Mouse (Mus musculus) heart, embryonic 11.5 days (tissue): Measurements from ENCODE around the gene Lrp2. TPM values are rescaled to one million over a fixed set of nuclear protein-coding genes. Genes with fewer than 3 reads are reported as not detected.

Source experiments
- ATAC-seq: fragments of 200-750 bp; cut with Nextera tagmentation; replicated peaks from 2 replicates; pipeline ENCODE4 v1.8.0; 2017; ENCODE audit warnings: moderate library complexity; ENCODE audit not compliant: insufficient number of reproducible peaks, low FRiP score, low TSS enrichment
- H3K27ac ChIP-seq: fragments of 300-500 bp; sonication (generic); 2 replicates; pipeline ENCODE4 v1.5.1; 2014; ENCODE audit warnings: mild to moderate bottlenecking, low read depth, low read length
- H3K27me3 ChIP-seq: fragments of 300-500 bp; sonication (generic); 2 replicates; pipeline ENCODE4 v1.6.1; 2014; ENCODE audit warnings: mild to moderate bottlenecking, low read length, mixed read lengths; ENCODE audit not compliant: control insufficient read depth, insufficient read depth
- H3K36me3 ChIP-seq: fragments of 300-500 bp; sonication (generic); 2 replicates; pipeline ENCODE4 v1.6.1; 2014; ENCODE audit warnings: mild to moderate bottlenecking, low read length, moderate library complexity, mixed read lengths; ENCODE audit not compliant: control insufficient read depth, insufficient read depth
- H3K4me1 ChIP-seq: fragments of 300-500 bp; sonication (generic); 2 replicates; pipeline ENCODE4 v1.6.1; 2014; ENCODE audit warnings: low read length; ENCODE audit not compliant: control insufficient read depth, insufficient read depth
- H3K4me2 ChIP-seq: fragments of 300-500 bp; sonication (generic); 2 replicates; pipeline ENCODE4 v1.6.1; 2014; ENCODE audit warnings: mild to moderate bottlenecking, moderate library complexity
- H3K4me3 ChIP-seq: fragments of 300-500 bp; sonication (generic); 2 replicates; pipeline ENCODE4 v1.5.1; 2014; ENCODE audit warnings: low read depth, low read length
- H3K9ac ChIP-seq: fragments of 300-500 bp; sonication (generic); 2 replicates; pipeline ENCODE4 v1.6.1; 2014; ENCODE audit warnings: mild to moderate bottlenecking, low read depth, low read length, moderate library complexity
- H3K9me3 ChIP-seq: fragments of 300-500 bp; sonication (generic); replicated peaks from 2 replicates; pipeline ENCODE4 v1.6.1; 2016; ENCODE audit warnings: low read length; ENCODE audit not compliant: control insufficient read depth
- WGBS: fragments of 180-500 bp; shearing (Covaris S2); extraction: QIAGEN DNeasy Blood & Tissue Kit; methylation state at CpG from one replicate; pipeline ENCODE4 v1.1.7; 2014; ENCODE audit not compliant: insufficient replicate concordance; 5-methylcytosine and 5-hydroxymethylcytosine counted together
- polyA plus RNA-seq: library from polyadenylated mRNA; unstranded; fragments of >200 nt; fragmentation: Nextera tagmentation; extraction: Ambion mirVana; gene quantifications from 2 replicates; pipeline ENCODE4 v1.2.1, GENCODE M21; 2014

Lrp2 gene
- polyA plus RNA-seq, 1 experiment from 2014 or later = 1.0 TPM

GRCm38 (mm10) chr2:69427141-69427540 is 158.7 kb downstream of the Lrp2 start:
- Histone ChIP-seq H3K4me2 (no peak overlapping the region), H3K27ac (no peak overlapping the region), H3K4me3 (no peak overlapping the region), H3K27me3 (no peaks in the 10 kb centered on the region), H3K4me1 (no peaks in the 10 kb centered on the region), H3K9me3 (no peaks in the 10 kb centered on the region), H3K9ac (no peak overlapping the region), H3K36me3 (no peaks in the 10 kb centered on the region)
- no peak for ATAC-seq
- 84% methylated on average over 10 of the region's 10 CpGs for WGBS

DNA sequence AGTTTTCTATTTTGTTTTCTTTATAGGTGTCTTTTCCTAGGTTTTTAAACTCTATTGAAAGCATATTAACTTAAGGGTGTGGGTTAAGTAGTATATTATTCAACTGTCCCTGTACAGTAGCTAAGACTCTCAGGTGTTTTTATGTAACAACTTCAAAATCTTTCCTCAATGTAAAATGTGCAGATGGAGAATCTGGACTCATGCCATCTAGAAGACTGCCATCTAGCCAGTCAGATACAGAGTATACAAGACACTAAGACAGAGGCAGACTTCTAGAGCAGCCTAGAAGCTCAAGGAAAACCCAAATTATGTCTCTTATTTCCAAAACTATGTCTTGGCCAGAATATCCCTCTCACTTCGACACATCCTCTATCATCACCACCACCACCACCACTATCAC is 159.8 kb downstream of the Lrp2 start:
- Histone ChIP-seq H3K4me3 (no peak overlapping the region), H3K36me3 (no peaks in the 10 kb centered on the region), H3K27ac (no peak overlapping the region), H3K9me3 (no peaks in the 10 kb centered on the region), H3K27me3 (no peaks in the 10 kb centered on the region), H3K4me1 (no peaks in the 10 kb centered on the region), H3K4me2 (no peak overlapping the region), H3K9ac (no peak overlapping the region)
- no peak for ATAC-seq
- WGBS = 80% methylated on average over 1 of the region's 1 CpGs

DNA sequence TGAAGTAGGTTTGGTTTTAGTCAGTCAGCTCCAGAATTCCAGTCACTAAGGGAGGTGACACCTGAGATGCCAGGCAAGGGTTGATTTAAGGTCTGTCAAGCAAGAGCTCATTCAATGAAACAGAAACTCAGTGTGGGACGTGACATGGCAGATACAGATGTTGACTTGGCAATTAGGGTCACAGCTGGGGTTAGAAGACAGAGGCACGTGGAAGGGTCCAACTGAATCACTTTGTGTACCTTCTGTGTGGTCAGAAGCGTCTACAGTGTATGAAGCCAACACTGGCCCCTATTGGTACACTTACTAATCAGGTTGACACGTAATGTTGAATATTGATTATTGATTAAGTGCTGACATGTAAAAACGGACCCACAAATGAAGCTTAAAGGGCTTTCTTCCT is 161.0 kb downstream of the Lrp2 start:
- Histone ChIP-seq H3K36me3 (no peaks in the 10 kb centered on the region), H3K27ac (no peak overlapping the region), H3K27me3 (no peaks in the 10 kb centered on the region), H3K4me1 (no peaks in the 10 kb centered on the region), H3K4me2 (no peak overlapping the region), H3K4me3 (no peak overlapping the region), H3K9me3 (no peaks in the 10 kb centered on the region), H3K9ac (no peak overlapping the region)
- ATAC-seq = no peak
- WGBS = 55% methylated on average over 5 of the region's 5 CpGs

- Histone ChIP-seq H3K4me2 (no peak overlapping the region), H3K36me3 (no peaks in the 10 kb centered on the region), H3K4me3 (no peak overlapping the region), H3K4me1 (no peaks in the 10 kb centered on the region), H3K27ac (no peak overlapping the region), H3K9me3 (no peaks in the 10 kb centered on the region), H3K9ac (no peak overlapping the region), H3K27me3 (no peaks in the 10 kb centered on the region)
- 16% methylated on average over 11 of the region's 11 CpGs for WGBS
- no peak for ATAC-seq
These were observed 167.5 kb downstream of the Lrp2 start for GRCm38 (mm10) chr2:69418294-69418881.

DNA sequence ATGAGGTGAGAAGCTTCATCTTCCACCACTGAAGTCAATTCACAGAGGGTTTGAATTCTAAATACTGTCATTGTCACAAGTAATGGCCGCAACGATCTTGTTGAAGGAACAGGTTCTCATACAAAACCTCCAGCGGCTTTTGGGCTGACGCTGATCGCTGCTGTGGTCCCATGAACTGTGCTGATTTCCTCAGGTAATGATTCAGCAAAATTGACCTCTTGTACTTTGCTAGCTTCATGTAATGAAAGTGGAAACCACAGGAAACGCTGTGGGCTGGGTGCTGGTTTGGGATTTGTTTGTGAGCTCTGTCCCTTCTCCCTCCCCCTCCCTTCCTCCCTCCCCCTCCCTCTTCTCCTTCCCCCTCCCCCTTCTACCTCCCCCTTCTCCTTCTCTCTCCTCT is 170.8 kb downstream of the Lrp2 start:
- no peak overlapping the region for H3K4me2 ChIP-seq
- no peak overlapping the region for H3K9ac ChIP-seq
- 84% methylated on average over 6 of the region's 6 CpGs for WGBS
- H3K36me3 ChIP-seq = no peaks in the 10 kb centered on the region
- H3K9me3 ChIP-seq = no peaks in the 10 kb centered on the region
- no peaks in the 10 kb centered on the region for H3K4me1 ChIP-seq
- H3K27me3 ChIP-seq = no peaks in the 10 kb centered on the region
- H3K27ac ChIP-seq = no peak overlapping the region
- H3K4me3 ChIP-seq = no peak overlapping the region
- ATAC-seq = no peak

DNA sequence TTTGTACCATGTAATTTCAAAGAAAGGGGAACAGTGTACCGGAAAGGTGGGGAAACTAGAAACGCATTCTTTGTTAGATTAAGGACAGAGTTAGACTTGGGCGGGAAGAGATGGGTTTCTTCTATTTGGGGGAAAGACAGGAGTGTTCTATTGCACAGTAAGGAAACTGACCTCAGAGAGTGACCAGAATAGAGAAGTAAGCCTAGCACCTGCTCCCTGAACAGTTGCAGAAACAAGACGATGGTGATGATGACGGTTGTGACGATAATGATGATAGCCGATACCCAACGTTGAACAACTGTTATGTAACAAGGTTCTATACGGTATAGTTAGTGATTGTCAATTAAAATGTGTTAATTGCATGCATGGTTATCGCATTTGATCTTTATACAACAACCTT is 171.3 kb downstream of the Lrp2 start:
- Histone ChIP-seq H3K36me3 (no peaks in the 10 kb centered on the region), H3K4me1 (no peaks in the 10 kb centered on the region), H3K9me3 (no peaks in the 10 kb centered on the region), H3K4me3 (no peak overlapping the region), H3K27me3 (no peaks in the 10 kb centered on the region), H3K4me2 (no peak overlapping the region), H3K9ac (no peak overlapping the region), H3K27ac (no peak overlapping the region)
- ATAC-seq = no peak
- WGBS = 84% methylated on average over 10 of the region's 10 CpGs

DNA sequence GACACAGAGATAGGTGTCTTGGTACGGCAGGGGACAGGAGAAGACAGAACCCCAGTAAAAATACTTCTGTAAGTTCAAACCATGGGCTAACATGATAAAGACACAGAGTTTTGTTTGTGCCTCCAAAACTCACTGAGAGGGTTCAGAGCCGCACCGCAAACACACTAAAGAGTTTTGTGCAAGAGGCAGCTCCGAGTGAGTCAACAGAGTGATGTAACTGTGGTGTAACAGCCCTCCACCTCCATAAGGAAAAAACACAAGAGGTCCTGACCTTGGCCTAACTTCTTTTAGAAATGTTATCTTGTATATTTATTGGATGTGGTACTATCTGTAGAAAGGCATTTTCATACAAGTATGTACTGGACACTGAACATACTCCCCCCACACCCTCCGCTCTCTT is 180.2 kb downstream of the Lrp2 start:
- Histone ChIP-seq H3K9me3 (no peaks in the 10 kb centered on the region), H3K4me2 (no peak overlapping the region), H3K27me3 (no peaks in the 10 kb centered on the region), H3K27ac (no peak overlapping the region), H3K4me3 (no peak overlapping the region), H3K36me3 (no peaks in the 10 kb centered on the region), H3K9ac (no peak overlapping the region), H3K4me1 (no peaks in the 10 kb centered on the region)
- ATAC-seq = no peak
- 86% methylated on average over 5 of the region's 5 CpGs for WGBS

DNA sequence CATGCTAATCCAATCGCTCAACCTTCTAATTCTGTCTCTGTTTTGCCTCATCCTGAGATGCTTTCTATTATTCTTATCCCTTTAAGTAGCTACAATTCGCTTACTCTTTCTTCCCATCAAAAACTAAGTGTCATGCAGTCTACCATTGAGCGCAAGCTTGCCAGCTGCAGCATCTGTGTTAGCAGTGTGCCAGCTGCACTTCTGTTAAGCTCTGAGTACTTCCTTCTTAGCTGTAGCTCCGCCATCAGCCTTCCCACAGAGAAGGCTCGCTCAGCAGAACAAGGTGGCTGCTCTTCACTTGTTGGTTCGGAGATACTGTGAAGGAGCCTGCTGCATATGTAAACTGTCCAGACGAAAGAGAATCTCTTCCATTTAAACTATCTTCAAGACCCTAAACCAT is 183.6 kb downstream of the Lrp2 start:
- Histone ChIP-seq H3K4me2 (no peak overlapping the region), H3K9ac (no peak overlapping the region), H3K27me3 (no peaks in the 10 kb centered on the region), H3K4me1 (no peaks in the 10 kb centered on the region; the same call in 1 of the 2 replicates), H3K9me3 (no peaks in the 10 kb centered on the region), H3K36me3 (no peaks in the 10 kb centered on the region), H3K4me3 (no peak overlapping the region), H3K27ac (no peak overlapping the region)
- 80% methylated on average over 7 of the region's 7 CpGs for WGBS
- ATAC-seq = no peak

GRCm38 (mm10) chr2:69401891-69402290 is 184.0 kb downstream of the Lrp2 start:
- Histone ChIP-seq H3K4me3 (no peak overlapping the region), H3K4me1 (no peaks in the 10 kb centered on the region; the same call in 1 of the 2 replicates), H3K9ac (no peak overlapping the region), H3K36me3 (no peaks in the 10 kb centered on the region), H3K27ac (no peak overlapping the region), H3K4me2 (no peak overlapping the region), H3K27me3 (no peaks in the 10 kb centered on the region), H3K9me3 (no peaks in the 10 kb centered on the region)
- 75% methylated on average over 6 of the region's 6 CpGs for WGBS
- no peak for ATAC-seq
